Mouse (Mus musculus): ENCODE measurements at regions not wholly inside any gene's neighbourhood (a gene's known extent, or its start where the extent isn't known, plus 50 kb on each side); places are given as distances from the start of the nearest gene placed in this dataset.

DNA sequence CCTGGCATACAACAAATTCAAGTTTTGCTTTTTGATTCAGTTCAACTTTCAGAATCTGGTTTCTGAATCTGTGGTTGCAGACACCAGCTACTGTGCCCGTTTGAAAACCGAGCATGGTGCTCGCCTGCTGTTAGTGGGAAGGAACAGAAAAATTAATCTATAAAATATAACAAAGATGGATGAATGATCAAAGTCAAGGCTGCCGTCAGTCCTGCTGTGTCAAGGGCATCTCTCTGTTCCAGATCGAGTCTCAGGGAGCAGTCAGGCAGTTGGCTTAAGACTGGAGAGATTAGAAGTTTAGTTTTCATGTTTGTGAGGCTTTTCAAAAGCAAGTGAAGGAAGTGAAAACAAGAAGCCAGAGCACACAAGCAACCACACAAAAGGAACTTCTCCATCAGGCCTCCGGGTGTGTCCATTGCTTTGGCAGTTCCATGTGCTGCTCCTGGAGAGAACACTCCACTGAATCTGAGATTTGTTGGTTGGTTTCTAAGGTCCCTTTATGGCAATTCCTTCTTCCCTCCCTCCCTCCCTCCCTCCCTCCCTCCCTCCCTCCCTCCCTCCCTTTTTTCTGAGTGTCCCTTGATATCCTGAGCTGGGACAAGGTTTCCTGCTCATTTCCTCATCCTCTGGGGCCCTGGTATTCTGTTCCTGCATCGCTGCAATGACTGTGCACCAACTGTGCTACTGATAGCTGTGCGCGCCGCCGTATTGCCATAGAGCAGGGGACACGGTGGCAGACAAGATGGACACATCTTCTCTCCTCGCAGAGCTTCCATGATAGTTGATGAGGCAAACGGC lies 145.4 kb upstream of the Serp2 start:
- no peak for ATAC-seq

DNA sequence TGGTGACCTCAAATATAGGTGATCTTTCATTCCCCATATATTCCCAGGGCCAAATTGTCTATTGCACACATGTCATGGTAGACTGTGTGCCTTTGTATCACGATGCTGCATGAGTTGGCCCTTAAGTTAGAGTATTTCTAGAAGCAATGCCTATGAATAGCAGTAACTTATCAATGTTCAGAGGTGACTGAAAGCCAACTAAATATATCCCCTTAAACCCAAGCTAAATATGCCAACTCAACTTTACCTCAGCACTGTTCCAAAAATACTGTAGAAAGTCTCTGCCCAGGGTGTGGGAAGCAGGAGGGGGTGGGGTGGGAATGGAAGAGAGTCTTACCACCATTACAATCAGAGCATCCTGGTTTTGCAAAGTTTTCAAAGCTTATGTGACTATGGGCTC lies 144.6 kb upstream of the Serp2 start:
- no peak for ATAC-seq

DNA sequence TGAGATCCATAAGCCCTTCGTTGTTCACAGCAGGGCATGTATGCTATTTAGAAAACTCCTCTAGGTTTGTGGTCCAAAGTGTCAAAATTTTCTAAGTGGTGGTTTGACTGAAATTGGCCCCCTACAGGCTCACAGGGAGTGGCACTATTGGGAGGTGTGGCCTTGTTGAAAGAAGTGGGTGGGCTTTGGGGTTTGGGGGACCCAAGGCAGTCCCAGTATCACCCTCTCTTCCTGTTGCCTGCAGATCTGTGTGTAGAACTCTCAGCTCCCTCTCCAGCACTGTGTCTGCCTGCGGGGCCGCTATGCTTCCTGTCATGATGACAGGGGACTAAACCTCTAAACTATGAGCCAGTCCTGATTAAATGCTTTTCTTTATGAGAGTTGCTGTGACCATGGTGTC lies 144.1 kb upstream of the Serp2 start:
- ATAC-seq, result no peak

DNA sequence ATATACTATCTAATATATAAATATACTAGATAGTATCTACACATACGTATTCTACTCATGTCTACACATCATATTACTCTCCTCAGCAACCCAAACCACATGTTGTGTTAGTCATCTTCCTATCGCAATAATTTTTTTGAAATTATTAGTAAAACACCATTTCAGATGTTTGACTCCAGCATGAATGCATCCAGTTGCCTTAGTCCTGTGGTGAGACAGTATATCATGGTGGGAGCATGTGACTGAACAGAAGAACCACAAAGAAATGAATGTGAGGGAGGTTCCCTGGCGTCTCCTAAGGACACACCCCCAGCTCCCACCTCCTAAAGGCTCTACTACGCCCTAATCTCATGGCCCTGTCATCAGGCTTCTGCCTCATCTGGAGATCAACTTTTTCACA lies 143.5 kb upstream of the Serp2 start:
- ATAC-seq, result no peak

DNA sequence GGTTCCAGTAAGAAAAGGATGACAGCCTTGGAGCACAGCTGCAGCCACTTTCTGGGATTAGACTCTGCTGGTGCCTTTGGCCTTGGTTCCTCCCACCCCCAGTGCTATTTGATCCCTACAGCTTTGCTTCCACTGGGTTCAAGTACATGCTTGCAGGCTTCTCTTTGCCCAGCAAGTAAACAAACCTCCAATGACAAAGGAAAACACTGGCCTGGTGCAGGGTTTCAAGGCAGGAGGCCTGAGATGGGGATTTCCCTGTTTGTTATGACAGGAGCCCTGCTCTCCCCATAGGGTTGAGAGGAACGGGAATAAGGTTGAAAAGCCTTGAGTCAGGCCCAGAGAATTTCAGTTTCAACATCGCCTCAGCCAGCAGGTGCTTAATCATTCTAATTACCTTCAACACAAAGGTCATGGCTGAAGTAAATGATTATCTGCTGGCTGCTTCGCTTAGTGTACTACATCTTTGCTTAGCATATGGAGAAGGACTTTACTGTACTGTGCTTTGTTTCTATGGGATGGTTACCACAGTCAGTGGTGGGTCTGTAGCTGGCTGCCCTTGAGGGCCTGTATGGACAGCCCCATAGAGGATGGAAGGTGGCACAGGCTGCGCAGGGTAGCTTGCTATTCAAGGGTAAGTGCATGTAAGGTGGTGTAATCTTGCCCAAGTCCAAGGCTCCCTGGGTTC lies 142.2 kb upstream of the Serp2 start:
- no peak for ATAC-seq

DNA sequence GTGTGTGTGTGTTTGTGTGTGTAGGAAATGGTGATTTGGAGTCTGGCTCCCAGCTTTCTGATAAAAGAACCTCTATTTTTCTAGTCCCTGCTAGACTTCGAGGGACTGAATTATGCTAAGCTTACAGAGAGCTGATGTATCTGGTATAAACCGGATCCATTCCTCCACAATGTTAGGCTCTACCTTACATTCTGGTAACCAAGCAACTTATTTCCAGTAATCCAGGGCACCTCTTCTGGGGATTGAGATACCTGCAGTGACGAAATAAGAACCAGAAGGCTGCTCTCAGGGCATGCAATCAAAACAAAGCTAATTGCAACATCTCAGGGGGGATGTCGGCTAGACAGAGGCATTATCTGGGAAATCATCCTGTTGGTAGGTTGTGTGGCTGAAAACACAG lies 140.0 kb upstream of the Serp2 start:
- ATAC-seq, result no peak

DNA sequence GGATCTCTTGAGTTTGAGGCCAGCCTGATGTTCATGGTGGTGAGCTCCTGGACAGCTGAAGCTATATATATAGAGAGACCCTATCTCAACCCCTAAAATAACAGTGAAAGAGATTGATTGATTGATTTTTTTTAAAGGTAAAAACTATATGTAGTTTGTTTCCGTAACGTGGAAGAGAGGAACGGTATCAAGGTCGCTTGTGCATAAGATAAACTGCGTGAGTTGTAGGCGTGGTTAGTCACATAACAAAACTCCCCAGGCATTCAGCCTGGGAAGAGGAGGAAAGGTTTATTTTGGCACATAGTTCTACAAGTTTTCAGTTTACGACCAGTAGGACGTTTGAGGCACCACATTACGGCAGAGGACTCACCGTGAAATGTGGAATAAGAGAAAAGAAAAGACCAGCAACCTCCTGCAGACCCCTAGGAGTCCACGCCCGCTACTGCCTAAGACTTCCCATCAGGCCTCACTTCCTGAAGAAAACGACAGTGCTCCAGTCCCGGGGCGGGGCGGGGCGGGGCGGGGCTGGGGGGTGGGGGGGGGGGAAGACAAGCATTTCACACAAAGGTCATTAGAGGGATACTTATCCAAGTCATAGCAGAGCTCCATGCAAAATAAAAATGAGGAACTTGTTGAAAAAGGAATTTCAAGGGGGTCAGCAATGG lies 139.1 kb upstream of the Serp2 start:
- ATAC-seq, result no peak

DNA sequence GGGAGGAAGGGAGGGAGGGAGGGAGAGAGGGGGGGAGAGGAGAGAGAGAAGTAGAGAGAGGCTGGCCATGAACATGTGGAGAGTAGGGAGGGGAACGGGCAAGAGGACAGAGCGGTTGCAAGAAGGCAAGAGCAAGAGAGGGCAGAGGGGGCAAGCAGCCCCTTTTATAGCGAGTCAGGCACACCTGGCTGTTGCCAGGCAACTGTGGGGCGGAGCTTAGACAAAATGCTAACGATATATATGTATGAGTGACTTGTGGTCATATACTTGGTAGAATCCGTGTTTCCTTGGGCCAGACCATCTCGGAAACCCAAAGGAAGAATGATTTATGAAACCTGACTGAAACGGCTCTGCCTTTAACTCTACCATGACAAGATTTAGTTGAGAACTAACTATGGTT lies 138.2 kb upstream of the Serp2 start:
- ATAC-seq, result no peak

DNA sequence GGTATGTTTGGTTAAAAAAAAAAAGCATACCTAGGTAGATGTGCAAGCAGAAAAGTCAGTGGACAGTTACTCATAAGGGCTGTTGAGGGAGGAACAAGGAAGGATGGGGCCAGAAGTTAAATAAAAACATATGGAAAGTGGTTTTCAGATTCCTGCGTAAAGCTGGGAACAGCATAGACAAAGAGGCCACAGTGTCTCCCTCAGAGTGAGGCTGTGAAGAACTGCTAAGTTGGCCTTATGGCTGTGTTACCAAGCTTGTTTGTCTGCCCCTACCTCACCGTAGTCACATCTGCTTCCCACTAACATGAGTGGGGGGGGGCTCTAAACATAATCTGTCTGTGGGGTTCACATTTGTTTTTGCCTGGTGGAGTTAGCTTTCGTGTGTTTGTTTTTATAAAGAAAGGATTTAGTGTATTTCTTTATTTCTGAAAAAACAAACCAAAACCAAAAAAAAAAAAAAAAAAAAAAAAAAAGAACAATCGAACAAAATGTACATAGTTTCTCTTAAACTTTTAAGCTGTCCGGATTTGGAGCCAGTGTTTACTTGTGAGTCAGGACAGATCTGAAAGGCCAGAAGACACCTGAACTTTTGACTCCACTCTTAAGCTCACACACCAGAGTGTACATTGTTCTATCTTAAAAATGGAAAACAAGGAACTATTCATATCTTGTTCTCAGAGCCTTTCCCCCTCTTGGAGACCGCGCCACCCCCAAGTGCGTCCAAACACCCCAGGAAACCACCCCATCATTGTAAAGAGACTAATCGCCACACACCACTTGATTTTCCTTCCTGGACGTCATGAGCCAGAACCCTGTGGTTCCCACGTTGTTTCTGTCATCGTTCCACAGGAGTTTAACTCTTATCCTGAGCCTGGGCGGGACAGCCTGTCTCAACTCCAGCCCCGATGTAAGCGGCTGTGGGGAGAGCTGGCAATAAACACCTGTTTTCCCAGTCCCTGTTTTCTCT lies 136.9 kb upstream of the Serp2 start:
- ATAC-seq, result no peak

DNA sequence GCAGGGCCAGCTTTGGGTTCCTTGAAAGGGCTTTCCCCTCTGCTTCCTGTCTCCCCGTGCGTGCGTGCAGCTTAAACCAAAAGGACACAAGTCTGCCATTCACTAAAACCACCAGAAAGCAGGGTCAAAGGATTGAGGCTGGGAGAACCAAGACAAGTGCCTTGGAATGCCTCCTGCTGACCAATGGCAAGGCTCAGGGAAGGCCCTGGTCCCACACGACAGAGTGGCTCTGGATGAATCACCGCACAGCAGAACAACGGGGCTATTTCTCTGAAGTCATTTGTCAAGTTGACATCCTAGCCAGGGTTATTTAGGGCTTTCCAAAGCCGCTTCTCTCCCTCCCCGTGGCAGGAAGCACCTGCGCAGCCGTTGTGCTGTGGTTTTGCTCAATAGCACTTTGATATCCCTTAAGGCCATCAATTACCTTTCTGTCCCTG lies 131.3 kb upstream of the Serp2 start:
- ATAC-seq, result no peak

DNA sequence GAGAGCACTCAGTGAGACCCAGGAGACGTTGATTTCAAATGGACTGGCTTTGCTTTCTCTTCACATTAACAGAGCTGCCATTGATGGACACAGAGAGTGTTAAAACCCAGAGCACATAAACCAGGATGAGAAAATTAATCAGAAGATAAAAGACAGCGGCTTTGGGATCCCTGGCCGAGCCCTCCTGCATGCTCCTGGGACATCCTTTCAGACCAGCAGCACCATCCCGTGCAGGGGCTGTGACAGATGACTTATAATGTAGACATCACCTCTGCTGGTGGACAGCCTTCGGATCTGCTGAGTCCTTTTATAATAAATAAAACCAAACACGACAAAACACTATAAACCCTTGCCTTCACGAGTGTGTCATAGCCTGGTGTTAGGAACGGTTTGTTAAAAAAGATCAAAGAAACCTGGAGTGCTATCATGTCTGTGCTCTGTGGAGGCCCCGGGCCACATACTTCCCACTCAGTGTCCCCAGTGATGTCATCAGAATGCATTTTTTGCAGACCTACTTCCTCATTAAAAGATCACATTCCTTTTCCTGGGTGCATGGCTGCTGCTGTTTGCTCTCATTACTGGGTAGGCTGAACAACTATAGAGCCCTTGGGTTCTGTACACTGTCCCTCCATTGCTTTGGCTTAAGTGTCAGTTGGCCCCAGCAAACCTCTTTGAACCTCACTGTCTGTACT lies 130.2 kb upstream of the Serp2 start:
- no peak for ATAC-seq

DNA sequence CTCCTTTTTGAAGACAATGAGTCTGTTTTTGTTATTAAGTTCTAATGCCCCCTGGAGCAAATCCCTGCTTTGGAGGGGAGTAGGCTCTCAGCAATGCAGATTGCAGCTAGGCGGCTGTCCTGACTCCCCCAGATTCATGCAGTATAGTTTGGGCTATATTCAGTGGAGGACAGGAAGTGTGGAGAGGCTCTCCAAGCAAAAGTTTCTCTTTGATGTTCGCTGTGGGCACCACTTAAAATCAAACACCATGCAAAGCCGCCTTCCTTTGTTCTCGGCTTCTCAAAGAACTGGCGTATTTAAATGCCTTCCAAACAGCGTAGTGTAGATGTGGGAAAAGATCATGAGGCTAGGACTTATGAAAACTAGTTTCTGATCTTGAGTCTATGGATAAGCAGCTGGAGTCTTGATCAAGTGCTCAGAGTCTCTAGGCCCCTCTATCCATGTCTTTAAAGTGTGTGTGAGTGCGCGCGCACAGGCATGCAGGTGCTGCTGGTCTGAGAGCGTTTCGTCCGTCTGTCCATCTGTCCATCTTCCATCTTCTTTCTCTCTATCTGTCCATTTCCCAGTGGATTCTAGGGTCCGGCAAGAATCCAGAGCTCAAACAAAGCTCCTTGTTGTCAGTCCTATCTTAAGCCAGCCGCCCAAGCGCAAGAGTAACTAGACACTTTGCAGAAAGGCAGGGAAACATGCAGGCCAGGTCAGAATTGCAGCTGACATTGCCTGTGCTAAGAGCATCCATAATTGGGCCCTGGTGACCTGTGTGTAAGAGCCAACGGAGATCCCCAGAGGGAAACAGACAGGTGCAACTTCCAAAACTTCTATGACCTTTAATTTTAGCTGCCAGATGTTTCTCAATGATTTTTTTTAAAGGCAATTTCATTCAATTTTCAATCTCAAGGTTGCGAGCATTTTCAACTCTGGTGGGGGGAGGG lies 129.4 kb upstream of the Serp2 start:
- ATAC-seq, result no peak

DNA sequence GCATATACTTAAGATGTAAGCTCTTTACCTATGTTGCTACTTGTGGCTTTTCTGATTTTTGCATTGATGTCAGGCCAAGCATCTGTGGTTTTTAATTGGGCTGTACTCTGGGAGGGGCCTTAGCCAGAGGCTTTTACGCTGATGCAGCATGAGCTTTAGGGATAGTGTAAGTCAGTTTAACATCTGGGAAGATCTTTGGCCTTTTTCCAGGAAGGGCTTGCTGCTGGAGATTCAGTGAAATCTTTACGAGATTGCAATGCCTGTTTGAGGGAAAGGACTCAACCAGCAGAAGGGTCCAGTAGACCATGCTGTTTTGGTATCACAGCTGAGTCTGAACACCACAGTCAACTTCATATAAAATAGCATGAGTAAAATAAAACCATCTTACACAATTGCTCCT lies 127.6 kb upstream of the Serp2 start:
- no peak for ATAC-seq

DNA sequence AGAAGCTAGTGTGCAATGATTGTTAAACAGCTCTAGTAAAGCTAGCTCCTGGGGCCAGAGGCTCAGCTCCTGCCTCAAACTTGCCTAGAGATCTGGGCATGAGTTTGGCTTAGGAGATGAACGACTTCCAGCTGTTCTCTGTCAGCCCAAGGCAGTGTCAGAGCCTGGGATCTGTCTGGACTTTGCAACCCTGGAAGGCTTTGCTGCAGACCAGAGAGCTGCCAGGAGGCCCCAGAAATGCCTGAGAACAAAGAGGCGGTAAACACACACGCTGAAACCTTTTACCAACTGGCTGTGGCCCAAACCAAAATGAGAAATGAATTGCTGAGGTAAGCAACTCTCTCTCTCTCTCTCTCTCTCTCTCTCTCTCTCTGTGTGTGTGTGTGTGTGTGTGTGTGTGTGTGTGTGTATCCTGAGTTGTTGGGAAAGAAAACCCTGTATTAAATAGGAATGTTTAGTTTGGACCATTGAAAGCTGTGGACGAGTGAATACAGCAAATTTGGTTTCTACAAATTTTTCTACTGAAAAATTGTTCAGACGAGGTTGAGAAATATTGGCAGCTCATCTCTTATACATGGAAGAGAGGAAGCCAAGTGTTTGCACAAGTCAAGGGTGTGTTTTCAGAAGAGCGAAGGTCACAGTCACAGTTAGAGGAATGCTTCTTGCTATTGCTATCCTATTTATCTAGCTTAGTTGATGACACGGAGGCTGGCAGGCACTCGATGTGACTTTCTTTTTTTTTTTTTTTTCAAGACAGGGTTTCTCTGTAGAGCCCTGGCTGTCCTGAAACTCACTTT lies 125.1 kb upstream of the Serp2 start:
- ATAC-seq, result no peak

DNA sequence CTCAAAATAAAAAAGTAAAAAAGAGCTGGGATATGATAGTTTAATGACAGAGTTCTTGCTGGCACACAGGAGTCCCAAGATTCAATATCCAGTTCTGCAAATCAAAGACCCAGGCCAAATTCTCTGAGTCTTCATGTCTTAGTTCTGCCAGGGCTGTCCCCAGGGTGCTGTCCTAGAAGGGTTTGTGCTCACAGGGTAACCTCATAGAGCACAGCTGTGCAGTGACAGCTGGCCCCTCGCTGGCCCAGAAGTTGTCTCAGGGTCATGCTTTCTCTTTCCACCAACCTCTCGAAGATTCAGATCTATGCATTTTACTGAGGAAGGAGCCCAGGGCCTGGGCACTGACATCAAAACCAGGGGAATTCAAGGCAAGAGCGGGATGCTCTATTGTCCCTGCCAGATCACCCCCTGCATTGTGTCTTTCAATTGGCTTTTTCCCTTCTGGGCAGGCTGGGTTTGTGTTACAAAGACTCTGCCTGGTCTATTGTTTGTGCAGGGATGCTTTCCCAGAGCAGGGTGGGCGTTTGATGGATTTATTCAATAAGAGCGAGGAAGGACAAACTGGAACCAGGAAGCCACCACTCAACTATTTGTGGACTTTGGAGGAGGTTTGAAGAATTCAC lies 121.9 kb upstream of the Serp2 start:
- no peak for ATAC-seq

DNA sequence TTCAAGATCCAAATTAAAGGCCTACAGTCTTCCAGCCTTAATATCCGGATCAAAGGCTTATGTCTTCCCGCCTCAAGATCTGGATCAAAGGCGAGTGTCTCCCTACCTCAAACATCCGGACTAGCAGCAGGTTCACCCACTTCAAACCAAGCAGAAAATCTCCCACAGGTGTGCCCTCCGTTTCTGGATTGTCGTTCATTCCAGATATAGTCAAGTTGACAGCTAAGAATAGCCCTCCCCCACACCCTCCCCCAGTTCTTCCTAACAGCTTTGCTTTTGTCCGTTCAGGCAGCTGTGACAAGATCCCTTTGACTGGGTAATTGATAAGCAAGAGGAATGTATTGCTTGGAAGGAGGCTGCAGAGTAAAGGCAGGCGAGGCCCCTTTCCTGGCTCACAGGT lies 118.3 kb upstream of the Serp2 start:
- no peak for ATAC-seq

DNA sequence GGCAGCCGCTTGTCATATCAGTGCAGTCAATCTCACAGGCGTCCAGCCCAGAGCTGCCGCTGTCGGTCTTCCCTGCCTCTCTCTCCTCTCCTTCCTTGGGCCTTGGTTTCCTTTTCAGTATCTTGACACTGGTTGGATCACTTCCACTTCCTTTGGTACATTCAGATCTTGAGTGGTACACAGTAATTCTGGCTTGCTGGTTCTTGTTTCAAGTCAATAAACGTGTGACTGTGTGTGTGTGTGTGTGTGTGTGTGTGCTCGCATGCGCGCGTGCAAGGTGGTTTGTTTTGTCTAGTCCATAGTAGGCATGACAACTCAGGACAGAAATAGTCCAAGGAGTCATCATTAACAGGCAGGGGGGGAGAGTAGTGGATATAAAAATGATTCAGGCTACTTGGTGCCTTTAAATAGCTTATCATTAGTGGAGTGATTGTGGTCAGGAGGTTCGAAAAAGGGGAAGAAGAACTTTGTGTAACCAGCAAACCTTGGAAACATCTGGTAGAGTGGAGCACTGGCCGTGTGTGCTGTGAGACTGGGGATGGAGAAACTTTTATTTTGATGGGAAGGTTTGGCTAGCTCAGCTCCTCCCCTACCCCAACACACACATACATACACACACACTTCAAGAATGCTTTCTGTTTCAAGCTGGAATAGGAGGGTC lies 117.1 kb upstream of the Serp2 start:
- no peak for ATAC-seq

DNA sequence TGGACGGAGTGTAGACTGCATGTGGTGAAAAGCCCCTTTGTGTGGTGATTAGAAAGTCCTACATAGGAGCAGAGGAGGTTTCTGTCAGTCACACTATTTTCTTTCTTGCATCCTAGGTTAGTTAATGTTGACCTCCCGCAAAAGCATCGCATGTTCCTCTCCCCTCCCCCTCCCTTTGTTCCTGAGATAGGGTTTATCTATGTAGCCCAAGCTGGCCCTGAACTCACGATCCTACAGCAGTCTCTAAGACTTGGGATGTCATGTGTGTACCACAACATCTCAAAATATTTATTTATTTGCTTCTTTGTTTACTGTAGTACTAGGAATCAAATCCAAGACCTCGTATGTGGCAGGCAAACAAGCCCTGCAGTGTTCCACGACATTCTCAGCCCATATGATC lies 116.2 kb upstream of the Serp2 start:
- ATAC-seq, result no peak

DNA sequence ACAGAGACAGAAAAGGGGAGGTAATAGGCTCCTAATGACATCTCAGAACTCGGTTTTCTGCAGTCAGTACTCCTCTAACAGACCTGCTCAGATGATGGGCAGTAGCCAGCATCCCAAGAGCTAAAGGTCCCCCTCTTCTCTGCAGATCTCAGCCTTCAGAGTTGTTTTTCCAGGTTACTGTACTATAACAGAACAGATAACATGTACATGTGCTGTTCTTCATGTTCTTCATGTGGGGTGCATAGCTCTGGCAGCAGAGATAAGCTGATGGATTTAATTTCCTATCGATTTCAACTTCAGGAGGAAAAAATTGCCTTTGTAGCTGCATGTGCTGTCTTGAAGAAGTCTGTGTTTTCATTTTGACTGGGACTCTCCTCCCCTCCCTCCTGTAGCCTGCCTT lies 115.8 kb upstream of the Serp2 start:
- ATAC-seq, result no peak
